In the genomic region with DNA sequence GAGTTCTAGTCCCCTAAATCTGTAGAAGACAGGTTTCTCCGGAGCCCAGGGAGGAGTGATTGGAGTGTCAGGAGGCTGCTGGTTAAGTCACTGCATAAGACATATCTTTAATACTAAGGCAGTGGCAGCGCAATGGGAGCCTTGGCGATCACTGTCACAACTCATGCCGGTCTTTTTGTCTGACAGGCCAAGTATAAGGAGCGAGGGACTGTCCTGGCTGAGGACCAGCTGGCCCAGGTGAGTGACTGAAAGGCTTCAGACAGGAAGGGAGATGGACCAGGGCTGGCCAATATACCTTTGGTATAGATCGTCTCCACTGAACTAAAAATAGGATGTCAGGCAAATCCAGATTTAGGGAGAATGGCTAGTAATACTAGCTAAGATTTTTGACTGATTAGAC, we compare ENCODE assay signal across 9 mouse cellular contexts. TPM values are rescaled to one million over a fixed set of nuclear protein-coding genes. Genes with fewer than 3 reads are reported as not detected.
DNase-seq lines count a peak whose midpoint lies in the region; ATAC-seq and TF ChIP-seq lines count a peak whose summit lies in the region.
"Had no signal": no experiment of that assay in that cellular context is flagged by ENCODE, and none has a peak within 500 bp of the region (broad histone marks: within the 10 kb centered on the region; RNA-seq: fewer than 3 reads in every experiment).

No protein-coding gene starts in this region.

- H3K79me2 ChIP-seq in MEL (ENCODE audit: control insufficient read depth, insufficient read depth, low read length, poor library complexity), result peaks cover 16% of the 10 kb centered on the region

- peak overlapping the region; percentile 76 for H3K4me2 ChIP-seq in heart, embryonic 15.5 days
- peak overlapping the region; percentile 73 for H3K4me2 ChIP-seq in limb, embryonic 15.5 days
- H3K4me2 ChIP-seq in stomach, embryonic 15.5 days, result peak overlapping the region; percentile 92

- ATAC-seq in heart, embryonic 15.5 days (replicated peaks; ENCODE audit: insufficient number of reproducible peaks, insufficient read depth, low FRiP score, low read depth), result 0 out of 2 replicates have a peak, but pooled peaks have one; percentile 14
- 0 out of 2 replicates have a peak, but pooled peaks have one; percentile 9 for ATAC-seq in erythroid progenitor cell, adult 5-6 weeks (replicated peaks; ENCODE audit: low FRiP score, poor library complexity, severe bottlenecking)
- ATAC-seq in limb, embryonic 15.5 days (ENCODE audit: insufficient number of reproducible peaks, low FRiP score, low TSS enrichment, low read depth), result no peak
- no peak for ATAC-seq in stomach, embryonic 15.5 days (ENCODE audit: insufficient read depth, low FRiP score, low read depth)

- no peak for TF ChIP-seq CTCF in MEL (IDR thresholded peaks at IDR 0.05 in 2 of 3, conservative IDR thresholded peaks at IDR 0.05 in 1 of 3; ENCODE audit: control insufficient read depth in 1 of 3, insufficient read depth in 1 of 3, low read depth in 2 of 3, low read length in 3 of 3, poor library complexity in 1 of 3, severe bottlenecking in 1 of 3)

- peak overlapping the region; percentile 51; the same call in 1 of the 2 replicates for H3K27ac ChIP-seq in heart, embryonic 15.5 days
- H3K27ac ChIP-seq in MEL (ENCODE audit: control insufficient read depth, low read depth, low read length), result no peak overlapping the region
- no peak overlapping the region for H3K27ac ChIP-seq in limb, embryonic 15.5 days
- no peak overlapping the region for H3K27ac ChIP-seq in stomach, embryonic 15.5 days

- H3K27me3 ChIP-seq in heart, embryonic 15.5 days, result no peaks in the 10 kb centered on the region
- H3K27me3 ChIP-seq in MEL (ENCODE audit: control insufficient read depth in 1 of 2, insufficient read depth in 2 of 2, low read length in 2 of 2), result no peaks in the 10 kb centered on the region
- 0 out of 2 replicates have a peak, but pooled peaks cover 5% of the 10 kb centered on the region for H3K27me3 ChIP-seq in limb, embryonic 15.5 days
- H3K27me3 ChIP-seq in stomach, embryonic 15.5 days (replicated peaks), result no peaks in the 10 kb centered on the region

- H3K9ac ChIP-seq in heart, embryonic 15.5 days, result peak overlapping the region; percentile 68
- peak overlapping the region; percentile 70 for H3K9ac ChIP-seq in MEL (ENCODE audit: control insufficient read depth, low read depth, low read length, poor library complexity, severe bottlenecking)
- peak overlapping the region; percentile 66 for H3K9ac ChIP-seq in limb, embryonic 15.5 days
- peak overlapping the region; percentile 52; the same call in 1 of the 2 replicates for H3K9ac ChIP-seq in stomach, embryonic 15.5 days

- peaks cover 12% of the 10 kb centered on the region for H3K4me1 ChIP-seq in heart, embryonic 15.5 days (replicated peaks)
- peaks cover 9 to 29% of the 10 kb centered on the region in 2 experiments for H3K4me1 ChIP-seq in MEL (ENCODE audit: control insufficient read depth in 1 of 2, insufficient read depth in 2 of 2, low read length in 2 of 2)
- peaks cover 8% of the 10 kb centered on the region for H3K4me1 ChIP-seq in limb, embryonic 15.5 days
- 0 out of 2 replicates have a peak, but pooled peaks cover 4% of the 10 kb centered on the region for H3K4me1 ChIP-seq in stomach, embryonic 15.5 days

- H3K36me3 ChIP-seq in heart, embryonic 15.5 days, result peaks cover 13% of the 10 kb centered on the region; the same call in 1 of the 2 replicates
- H3K36me3 ChIP-seq in MEL (ENCODE audit: control insufficient read depth in 1 of 2, insufficient read depth in 2 of 2, low read length in 2 of 2), result peaks cover 6 to 26% of the 10 kb centered on the region in 2 experiments
- peaks cover 12% of the 10 kb centered on the region for H3K36me3 ChIP-seq in limb, embryonic 15.5 days
- H3K36me3 ChIP-seq in stomach, embryonic 15.5 days, result 0 out of 2 replicates have a peak, but pooled peaks cover 4% of the 10 kb centered on the region

- TF ChIP-seq POLR2A in MEL (IDR thresholded peaks at IDR 0.05; ENCODE audit: control insufficient read depth in 1 of 2, insufficient read depth in 1 of 2, low read depth in 1 of 2, low read length in 2 of 2, poor library complexity in 1 of 2), result no peak

- no peak for TF ChIP-seq RAD21 in MEL (IDR thresholded peaks at IDR 0.05; ENCODE audit: low read depth, low read length)

- DNase-seq in heart, postnatal 25 days (ENCODE audit: low spot score), result no peak
- DNase-seq in MEL (ENCODE audit: low read depth, low spot score), result no peak
- no peak for DNase-seq in urinary bladder, postnatal 14 days (ENCODE audit: low spot score)
- DNase-seq in ovary, postnatal 14 days (ENCODE audit: low spot score), result no peak

- 6% methylated on average over 6 of the region's 6 CpGs for WGBS in heart, embryonic 15.5 days
- WGBS in limb, embryonic 15.5 days, result 8% methylated on average over 6 of the region's 6 CpGs
- WGBS in stomach, embryonic 15.5 days, result 9% methylated on average over 6 of the region's 6 CpGs

- no peaks in the 10 kb centered on the region for H3K9me3 ChIP-seq in heart, embryonic 15.5 days (replicated peaks)
- no peaks in the 10 kb centered on the region for H3K9me3 ChIP-seq in MEL (replicated peaks; ENCODE audit: insufficient read depth, low read length)
- no peaks in the 10 kb centered on the region for H3K9me3 ChIP-seq in limb, embryonic 15.5 days
- no peaks in the 10 kb centered on the region for H3K9me3 ChIP-seq in stomach, embryonic 15.5 days

- peak overlapping the region; percentile 69 for H3K4me3 ChIP-seq in heart, embryonic 15.5 days
- peak overlapping the region; percentile 75 to 76 for H3K4me3 ChIP-seq in MEL (ENCODE audit: control insufficient read depth in 1 of 2, insufficient read depth in 1 of 2, low read depth in 2 of 2, low read length in 2 of 2)
- peak overlapping the region; percentile 83 for H3K4me3 ChIP-seq in limb, embryonic 15.5 days
- H3K4me3 ChIP-seq in stomach, embryonic 15.5 days (replicated peaks), result peak overlapping the region; percentile 78

- no peak for TF ChIP-seq EP300 in MEL (IDR thresholded peaks at IDR 0.05; ENCODE audit: low read depth in 1 of 2, low read length in 2 of 2)

- intact Hi-C loops in heart, postnatal 25 days (cut with DNase I), result loop anchor here (1.0 to 5.0 kb wide), 2 partner anchors 29 to 42 kb away; a partner anchor contains a TSS

RNA-seq across cellular contexts. Expression of a gene that starts 0.4 kb away (rescaled TPM):
- polyA plus RNA-seq in heart, embryonic 15.5 days (2015; fragmentation: Nextera tagmentation; extraction: Ambion mirVana), result 65.5 and 74.2 TPM in 2 replicates
- 10 to 100 TPM; 45.7 to 46.9 TPM for total RNA-seq in heart, postnatal 25 days (2021)
- 135 and 137 TPM in 2 replicates for total RNA-seq in MEL (2012; rRNA removed)
- polyA plus RNA-seq in MEL (2012; ENCODE audit: insufficient read depth in 1 of 2, insufficient read length in 2 of 2, low read depth in 1 of 2, low replicate concordance in 2 of 2, missing spikeins in 1 of 2), result 100 to 1,000 TPM in 1 of 2 experiments, not detected in 1; 183 TPM
- total RNA-seq in erythroid progenitor cell, adult 5-6 weeks (2015; ENCODE audit: low replicate concordance), result 22.0 and 55.8 TPM in 2 replicates
- total RNA-seq in erythroid progenitor cell, adult 5-6 weeks (2017; ENCODE audit: low replicate concordance), result 5.6 and 25.9 TPM in 2 replicates
- polyA plus RNA-seq in limb, embryonic 15.5 days (2015; fragmentation: Nextera tagmentation; extraction: Ambion mirVana), result 89.0 and 99.0 TPM in 2 replicates
- polyA plus RNA-seq in stomach, embryonic 15.5 days (2015; fragmentation: Nextera tagmentation; extraction: Ambion mirVana), result 87.6 and 98.6 TPM in 2 replicates

RNA-seq across cellular contexts. Expression of a gene that starts 10.8 kb away (rescaled TPM):
- not detected in 2 replicates for polyA plus RNA-seq in heart, embryonic 15.5 days (2015; fragmentation: Nextera tagmentation; extraction: Ambion mirVana)
- total RNA-seq in heart, postnatal 25 days (2021), result not detected
- 3.8 and 5.0 TPM in 2 replicates for total RNA-seq in MEL (2012; rRNA removed)
- 1 to 10 TPM in 1 of 2 experiments, not detected in 1; 7.0 TPM for polyA plus RNA-seq in MEL (2012; ENCODE audit: insufficient read depth in 1 of 2, insufficient read length in 2 of 2, low read depth in 1 of 2, low replicate concordance in 2 of 2, missing spikeins in 1 of 2)
- total RNA-seq in erythroid progenitor cell, adult 5-6 weeks (2015; ENCODE audit: low replicate concordance), result not detected in 2 replicates
- total RNA-seq in erythroid progenitor cell, adult 5-6 weeks (2017; ENCODE audit: low replicate concordance), result not detected in 2 replicates
- not detected in 2 replicates for polyA plus RNA-seq in limb, embryonic 15.5 days (2015; fragmentation: Nextera tagmentation; extraction: Ambion mirVana)
- polyA plus RNA-seq in stomach, embryonic 15.5 days (2015; fragmentation: Nextera tagmentation; extraction: Ambion mirVana), result 2.3 and 2.9 TPM in 2 replicates
- total RNA-seq: left cerebral cortex, postnatal 10 days had no signal

RNA-seq across cellular contexts. Expression of a gene that starts 29.4 kb away (rescaled TPM):
- 20.6 and 25.7 TPM in 2 replicates for polyA plus RNA-seq in heart, embryonic 15.5 days (2015; fragmentation: Nextera tagmentation; extraction: Ambion mirVana)
- under 1 TPM; 0.23 to 0.25 TPM for total RNA-seq in heart, postnatal 25 days (2021)
- total RNA-seq in MEL (2012; rRNA removed), result 0.03 and 0.15 TPM in 2 replicates
- polyA plus RNA-seq in MEL (2012; ENCODE audit: insufficient read depth in 1 of 2, insufficient read length in 2 of 2, low read depth in 1 of 2, low replicate concordance in 2 of 2, missing spikeins in 1 of 2), result not detected
- not detected in 2 replicates for total RNA-seq in erythroid progenitor cell, adult 5-6 weeks (2015; ENCODE audit: low replicate concordance)
- total RNA-seq in erythroid progenitor cell, adult 5-6 weeks (2017; ENCODE audit: low replicate concordance), result not detected in 2 replicates
- polyA plus RNA-seq in limb, embryonic 15.5 days (2015; fragmentation: Nextera tagmentation; extraction: Ambion mirVana), result 38.8 and 41.4 TPM in 2 replicates
- polyA plus RNA-seq in stomach, embryonic 15.5 days (2015; fragmentation: Nextera tagmentation; extraction: Ambion mirVana), result 27.8 and 31.0 TPM in 2 replicates

RNA-seq across cellular contexts. Expression of a gene that starts 30.1 kb away (rescaled TPM):
- polyA plus RNA-seq in heart, embryonic 15.5 days (2015; fragmentation: Nextera tagmentation; extraction: Ambion mirVana), result 25.6 and 35.2 TPM in 2 replicates
- total RNA-seq in heart, postnatal 25 days (2021), result 10 to 100 TPM; 29.0 to 32.2 TPM
- total RNA-seq in MEL (2012; rRNA removed), result 55.3 and 56.8 TPM in 2 replicates
- polyA plus RNA-seq in MEL (2012; ENCODE audit: insufficient read depth in 1 of 2, insufficient read length in 2 of 2, low read depth in 1 of 2, low replicate concordance in 2 of 2, missing spikeins in 1 of 2), result 10 to 100 TPM in 1 of 2 experiments, not detected in 1; 58.5 TPM
- 18.7 and 19.7 TPM in 2 replicates for total RNA-seq in erythroid progenitor cell, adult 5-6 weeks (2015; ENCODE audit: low replicate concordance)
- 9.7 and 26.2 TPM in 2 replicates for total RNA-seq in erythroid progenitor cell, adult 5-6 weeks (2017; ENCODE audit: low replicate concordance)
- polyA plus RNA-seq in limb, embryonic 15.5 days (2015; fragmentation: Nextera tagmentation; extraction: Ambion mirVana), result 36.4 and 45.2 TPM in 2 replicates
- polyA plus RNA-seq in stomach, embryonic 15.5 days (2015; fragmentation: Nextera tagmentation; extraction: Ambion mirVana), result 38.2 and 39.7 TPM in 2 replicates

RNA-seq across cellular contexts. Expression of a gene that starts 40.3 kb away (rescaled TPM):
- 1,708 and 1,946 TPM in 2 replicates for polyA plus RNA-seq in heart, embryonic 15.5 days (2015; fragmentation: Nextera tagmentation; extraction: Ambion mirVana)
- 1,000 to 10,000 TPM; 3,505 to 3,833 TPM for total RNA-seq in heart, postnatal 25 days (2021)
- 1,306 and 1,519 TPM in 2 replicates for total RNA-seq in MEL (2012; rRNA removed)
- polyA plus RNA-seq in MEL (2012; ENCODE audit: insufficient read depth in 1 of 2, insufficient read length in 2 of 2, low read depth in 1 of 2, low replicate concordance in 2 of 2, missing spikeins in 1 of 2), result 1,000 to 10,000 TPM in 1 of 2 experiments, not detected in 1; 1,694 TPM
- 98.9 and 122 TPM in 2 replicates for total RNA-seq in erythroid progenitor cell, adult 5-6 weeks (2015; ENCODE audit: low replicate concordance)
- total RNA-seq in erythroid progenitor cell, adult 5-6 weeks (2017; ENCODE audit: low replicate concordance), result 9.5 and 20.2 TPM in 2 replicates
- 498 and 615 TPM in 2 replicates for polyA plus RNA-seq in limb, embryonic 15.5 days (2015; fragmentation: Nextera tagmentation; extraction: Ambion mirVana)
- polyA plus RNA-seq in stomach, embryonic 15.5 days (2015; fragmentation: Nextera tagmentation; extraction: Ambion mirVana), result 718 and 882 TPM in 2 replicates

Comparison
In these comparisons a context has a peak if more than half of its experiments do, and no peak if none do; other contexts are left out.
1. ATAC-seq: peak in heart, embryonic 15.5 days (single experiment) and erythroid progenitor cell, adult 5-6 weeks (single experiment); none in limb, embryonic 15.5 days (single experiment) and stomach, embryonic 15.5 days (single experiment).
2. RNA of a gene that starts 29.4 kb away (polyA plus RNA-seq): 38.8 to 41.4 TPM in limb, embryonic 15.5 days, 27.8 to 31.0 TPM in stomach, embryonic 15.5 days and 20.6 to 25.7 TPM in heart, embryonic 15.5 days; not detected in MEL; every median in the first group is over 10 times any median in the second.
3. Peak in every context shown above with its lines, with median percentiles within 50 percentile points of each other: H3K4me2 ChIP-seq, H3K4me3 ChIP-seq and H3K9ac ChIP-seq.